Mouse (Mus musculus) c-Kit-positive CD71-negative TER-119-negative erythroid progenitor cells, embryonic 14.5 days (primary cell): ENCODE data around the gene Ggcx.

Experiments
- DNase-seq: peaks from one replicate; pipeline ENCODE4 v3.0.0-alpha.2; 2013; ENCODE audit warnings: low read depth

The Ggcx gene

DNA sequence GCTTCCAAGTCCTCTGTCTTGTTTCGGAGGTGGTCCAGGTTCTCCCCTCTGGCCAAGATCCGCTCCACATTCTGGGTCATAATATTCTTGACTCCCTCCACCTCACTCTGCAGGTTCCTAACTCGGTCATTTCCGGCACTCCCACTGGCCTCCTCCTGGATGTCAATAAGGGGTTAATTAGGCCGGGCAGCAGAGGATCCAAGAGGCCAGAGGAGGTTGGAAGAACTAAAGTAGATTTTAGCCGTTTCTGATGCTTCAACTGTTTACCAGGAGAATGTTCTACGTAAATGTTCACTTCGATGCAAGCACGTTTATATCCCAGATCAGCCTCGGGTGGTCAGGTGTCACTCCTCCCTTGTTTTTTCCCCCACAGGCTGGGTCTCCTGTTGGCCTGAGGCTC lies 25.8 kb upstream of the Ggcx start:
- no peak for DNase-seq

DNA sequence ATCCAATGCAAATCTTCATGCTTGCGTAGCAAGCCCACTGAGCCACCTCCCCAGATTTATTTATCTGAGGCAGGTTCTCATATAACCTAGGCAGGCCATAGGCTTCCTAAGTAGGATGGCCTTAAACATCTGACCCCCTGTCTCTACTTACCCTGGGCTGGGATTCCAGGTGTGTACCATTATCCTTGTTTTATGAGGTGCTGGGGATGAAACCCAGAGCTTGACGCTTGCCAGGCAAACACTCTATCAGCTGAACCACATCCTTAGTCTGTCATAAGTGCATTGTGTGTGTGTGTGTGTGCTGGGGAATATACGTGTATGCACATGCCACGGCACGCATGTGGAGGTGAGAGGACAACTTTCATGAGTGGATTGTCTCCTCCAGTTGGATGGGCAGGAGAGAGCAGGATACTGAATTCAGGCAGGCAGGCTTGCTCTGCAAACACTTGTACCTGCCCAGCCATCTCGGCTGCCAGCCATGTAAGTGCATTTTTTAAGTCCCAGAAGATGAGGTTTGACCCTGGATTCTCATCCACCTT lies 25.2 kb upstream of the Ggcx start:
- DNase-seq: no peak

DNA sequence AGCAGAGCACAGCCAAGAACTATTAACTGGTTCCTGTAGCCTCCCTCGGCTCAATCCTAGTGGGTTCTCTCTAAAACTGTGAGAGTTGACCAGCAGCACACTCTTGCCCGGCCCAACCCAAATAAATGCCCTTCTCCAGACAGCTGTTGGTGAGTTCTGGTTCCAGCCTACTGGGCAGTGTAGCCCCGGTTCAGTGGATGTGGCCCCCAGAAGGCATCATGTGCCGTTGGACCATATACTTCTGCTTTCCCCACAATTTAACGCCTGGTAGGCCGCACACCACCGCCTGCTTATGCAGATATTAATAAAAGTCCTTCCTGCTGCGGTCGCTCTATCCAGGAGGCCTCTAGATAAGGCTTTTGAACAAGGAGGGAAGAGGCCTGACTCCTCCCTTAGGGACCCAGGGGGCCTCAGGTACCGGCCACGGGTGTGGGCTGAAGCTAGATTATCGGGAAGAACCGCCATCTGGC lies 24.6 kb upstream of the Ggcx start:
- DNase-seq: no peak

DNA sequence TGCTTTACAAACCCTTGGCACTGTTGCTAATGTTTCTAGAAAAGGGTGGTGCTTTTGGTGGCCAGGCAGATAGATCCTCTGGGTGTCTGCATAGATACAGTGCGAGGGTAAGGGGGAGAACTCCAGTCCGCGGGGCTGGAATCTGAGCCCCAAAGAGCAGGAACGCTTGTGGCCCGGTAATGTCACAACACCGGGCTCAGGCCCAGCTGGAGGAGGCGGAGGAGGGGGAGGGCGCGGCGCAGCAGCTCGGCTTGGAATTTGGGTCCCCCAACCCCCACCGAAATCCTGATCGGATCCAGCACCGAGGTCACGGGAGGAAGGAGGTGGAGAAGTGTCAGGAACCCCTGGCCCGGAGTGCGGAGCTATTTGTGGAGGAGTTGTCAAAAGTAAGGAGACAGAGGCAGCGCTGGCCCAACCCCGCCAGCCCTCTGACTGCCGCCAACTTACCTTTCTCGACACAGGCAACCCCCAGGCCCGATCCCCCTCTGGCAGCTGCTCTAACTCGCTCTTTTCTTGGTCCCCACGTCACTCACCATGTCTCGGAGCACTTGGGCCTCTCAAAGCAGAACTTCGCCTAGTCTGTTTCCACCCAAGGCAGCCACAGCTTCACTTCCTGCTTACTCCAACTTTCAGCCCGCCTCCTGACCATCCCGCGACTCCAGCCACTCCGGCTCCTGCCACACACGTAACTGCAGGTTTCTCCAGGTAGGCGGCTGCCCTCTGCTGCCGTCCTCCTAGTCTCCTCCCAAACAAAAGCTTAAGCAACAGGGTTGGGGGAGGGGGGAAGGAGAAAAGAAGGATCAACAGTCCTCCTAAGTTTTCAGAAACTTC lies 24.0 kb upstream of the Ggcx start, which contains the start of gene Vamp8:
TSS of gene Vamp8 (minus strand) at position 763 of the 831 bp plus-strand sequence.
- no peak for DNase-seq

DNA sequence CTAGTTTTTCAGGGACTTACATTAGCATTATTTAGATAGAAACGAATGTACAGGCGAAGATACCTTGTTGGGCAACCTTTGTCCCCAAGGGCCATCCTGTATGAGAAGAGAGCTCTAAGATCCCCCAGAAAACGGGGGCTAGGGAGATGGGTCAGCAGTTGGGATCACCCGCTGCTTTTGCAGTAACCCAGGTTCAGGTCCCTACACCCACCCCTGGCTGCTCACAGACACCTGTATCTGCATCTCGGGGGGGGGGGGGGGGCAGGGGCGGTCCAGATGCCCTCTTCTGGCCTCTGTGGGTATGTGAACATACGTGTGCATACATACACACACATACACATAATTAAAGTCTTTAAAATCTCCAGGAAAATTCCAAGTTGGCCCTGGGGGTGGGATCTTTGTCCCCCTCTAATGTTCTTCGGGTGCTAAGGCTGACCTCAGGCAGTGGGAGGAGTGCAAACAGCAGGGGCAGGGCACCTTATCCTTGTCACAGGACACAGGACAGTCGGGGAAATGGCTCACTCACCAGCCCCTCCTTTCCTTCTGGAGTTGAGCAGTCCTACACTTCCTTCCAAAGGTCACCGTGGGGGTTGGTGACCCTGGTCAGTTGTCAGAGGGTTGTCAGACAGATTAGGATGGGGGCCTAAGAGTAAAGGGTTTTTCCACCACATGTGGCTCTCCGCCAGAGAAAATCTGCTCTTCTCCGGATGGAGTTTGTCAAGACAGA lies 23.1 kb upstream of the Ggcx start:
- no peak for DNase-seq

DNA sequence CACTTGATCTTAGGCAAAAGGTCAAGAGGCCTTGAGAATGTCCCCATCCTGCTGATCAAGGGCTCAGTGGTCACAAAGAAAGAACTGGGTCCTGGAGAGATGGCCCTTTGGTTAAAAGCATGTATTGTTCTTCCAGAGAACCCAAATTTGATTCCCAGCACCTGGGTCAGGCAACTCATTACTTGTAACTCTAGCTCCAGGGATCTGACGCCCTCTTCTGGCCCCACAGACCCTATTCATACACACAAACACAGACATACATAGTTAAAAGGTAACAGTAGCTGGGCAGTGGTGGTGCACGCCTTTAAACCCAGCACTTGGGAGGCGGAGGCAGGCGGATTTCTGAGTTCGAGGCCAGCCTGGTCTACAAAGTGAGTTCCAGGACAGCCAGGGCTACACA lies 21.8 kb upstream of the Ggcx start:
- no peak for DNase-seq

DNA sequence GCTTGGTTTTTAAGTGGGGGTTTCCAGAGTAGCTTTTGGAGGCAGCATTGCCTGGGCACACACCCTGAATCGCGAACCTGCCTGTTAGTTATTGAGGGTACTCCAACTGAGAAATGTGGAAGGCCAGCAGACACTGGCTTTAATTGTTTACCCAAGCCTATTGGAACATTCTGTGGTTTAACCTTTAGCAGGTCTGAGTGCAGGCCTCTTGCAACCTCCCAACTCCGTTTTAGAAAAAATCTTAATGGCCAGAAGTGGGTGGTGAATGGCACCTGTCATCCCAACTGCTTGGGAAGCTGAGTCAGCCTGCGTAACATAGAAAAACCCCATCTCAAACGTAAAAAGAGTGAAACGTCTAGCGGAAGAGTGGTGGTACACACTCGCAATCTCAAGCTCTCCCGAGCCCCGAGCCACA lies 17.3 kb upstream of the Ggcx start:
- no peak for DNase-seq

DNA sequence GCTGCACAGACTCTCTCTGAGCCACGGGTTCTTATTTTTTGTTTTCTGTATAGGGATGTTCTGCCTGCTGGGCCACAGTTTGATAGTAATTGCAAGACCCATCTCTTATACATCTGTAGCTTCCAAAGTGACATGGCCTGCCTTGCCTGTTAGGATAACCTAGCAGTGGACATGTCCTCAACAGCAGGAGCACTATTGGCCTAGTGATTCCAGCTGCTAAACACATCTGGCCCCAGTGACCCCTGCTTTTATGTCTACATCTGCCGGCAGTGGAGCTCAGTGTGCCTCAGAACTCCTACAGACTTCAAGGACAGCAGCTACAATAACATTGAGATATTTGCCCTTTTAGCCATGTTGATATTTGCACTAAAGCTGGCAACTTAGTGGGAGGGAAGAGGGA lies 14.1 kb upstream of the Ggcx start:
- DNase-seq: no peak

DNA sequence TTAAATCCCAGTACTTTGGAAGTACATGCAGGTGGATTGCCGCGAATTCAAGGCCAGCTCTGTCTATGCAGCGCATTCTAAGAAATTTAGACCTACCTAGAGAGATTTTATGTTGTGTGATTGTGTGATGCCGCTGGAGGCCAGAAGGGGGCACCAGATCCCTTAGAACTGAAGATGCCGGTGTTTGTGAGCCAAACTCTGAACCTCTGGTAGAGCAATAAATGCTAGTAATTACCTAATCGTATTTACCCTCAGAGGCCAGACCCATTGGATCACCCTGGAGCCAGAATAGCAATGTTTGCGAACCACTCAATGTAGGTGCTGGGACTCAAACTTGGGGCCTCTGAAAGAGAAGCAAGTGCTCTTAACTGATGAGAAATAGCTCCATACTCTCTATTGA lies 12.2 kb upstream of the Ggcx start:
- DNase-seq: peak; percentile 78

DNA sequence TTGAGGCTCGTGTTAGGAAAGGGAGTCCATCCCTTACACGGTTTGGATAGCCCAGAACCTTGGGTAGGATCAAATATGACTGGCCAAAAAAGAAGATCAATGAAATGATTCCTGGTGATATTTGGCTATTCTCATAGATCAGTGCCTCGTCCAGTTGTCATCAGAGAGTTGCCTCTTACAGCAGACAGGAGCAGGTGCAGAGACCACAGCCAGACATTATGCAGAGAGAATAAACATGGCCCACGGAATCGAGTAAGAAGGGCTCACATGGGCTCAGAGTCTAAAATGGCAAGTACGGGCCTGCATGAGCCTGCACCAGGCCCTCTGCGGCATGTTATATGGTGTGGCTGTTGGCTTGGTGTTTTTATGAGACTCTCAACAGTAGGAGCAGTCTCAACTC lies 8.8 kb upstream of the Ggcx start:
- no peak for DNase-seq

DNA sequence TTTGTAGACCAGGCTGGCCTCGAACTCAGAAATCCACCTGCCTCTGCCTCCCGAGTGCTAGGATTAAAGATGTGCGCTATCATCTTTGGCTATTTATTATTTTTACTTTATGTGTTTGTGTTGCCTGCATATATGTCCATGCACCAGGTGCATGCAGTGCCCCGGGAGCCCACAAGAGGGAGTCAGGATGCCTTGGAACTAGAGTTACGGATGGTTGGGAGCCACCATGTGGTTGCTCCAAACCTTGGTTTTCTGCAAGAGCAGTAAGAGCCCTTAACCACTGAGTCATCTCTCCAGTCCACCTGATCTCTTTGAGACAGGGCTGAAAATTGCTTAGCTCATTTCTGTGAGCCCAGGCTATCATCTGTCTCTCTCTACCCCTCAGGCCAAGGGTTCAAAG lies 7.0 kb upstream of the Ggcx start:
- DNase-seq: peak; percentile 94

DNA sequence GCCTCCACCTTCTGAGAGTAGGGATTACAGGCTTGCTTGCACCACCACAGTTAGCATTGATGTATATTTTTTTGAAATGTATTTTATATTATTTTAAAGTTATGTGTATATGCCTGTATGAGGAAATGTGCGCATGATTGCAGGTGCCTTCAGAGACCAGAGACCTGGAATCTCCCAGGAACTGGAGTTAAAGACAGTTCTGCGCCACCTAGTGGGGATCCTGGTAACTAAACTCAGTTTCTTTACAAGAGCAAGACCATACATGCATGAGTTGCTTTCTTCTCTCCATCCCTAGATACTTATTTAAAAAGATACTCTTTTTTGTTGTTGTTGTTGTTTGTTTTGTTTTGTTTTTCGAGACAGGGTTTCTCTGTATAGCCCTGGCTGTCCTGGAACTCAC lies 4.5 kb upstream of the Ggcx start:
- peak; percentile 74 for DNase-seq

DNA sequence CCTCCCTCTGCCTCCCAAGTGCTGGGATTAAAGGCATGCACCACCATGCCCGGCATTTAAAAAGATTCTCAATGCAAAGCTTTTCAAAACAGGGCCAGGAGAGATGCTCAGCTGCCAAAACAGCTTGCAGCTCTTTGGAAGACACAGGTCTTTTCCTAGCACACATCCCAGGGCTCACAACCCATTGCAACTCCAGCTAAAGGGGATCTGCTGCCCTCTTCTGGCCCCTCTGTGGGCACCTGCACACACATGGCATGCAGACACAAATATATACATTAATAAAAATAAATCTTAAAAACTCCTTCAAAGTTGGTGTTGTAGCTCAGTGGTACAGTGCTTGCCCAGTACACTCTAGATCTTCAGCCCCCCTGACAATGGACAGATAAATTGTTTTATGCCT lies 4.1 kb upstream of the Ggcx start:
- no peak for DNase-seq

DNA sequence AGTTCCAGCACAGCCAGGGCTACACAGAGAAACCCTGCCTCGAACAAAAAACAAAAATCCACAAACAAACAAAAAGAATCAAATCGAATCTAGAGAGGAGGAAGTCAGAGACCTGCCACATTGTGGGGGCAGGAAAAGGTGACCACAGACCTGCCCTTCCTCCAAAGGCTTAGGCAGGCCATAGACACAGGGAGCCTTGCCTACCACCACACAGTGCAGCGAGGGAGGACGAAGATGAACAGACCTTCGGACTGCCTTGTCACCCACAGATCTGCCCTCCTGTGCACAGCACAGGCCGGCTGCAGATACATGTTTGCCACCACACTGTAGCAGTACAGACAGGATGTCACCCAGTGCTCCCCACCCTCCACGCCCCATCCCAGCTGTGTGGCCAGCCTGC lies 3.6 kb upstream of the Ggcx start:
- no peak for DNase-seq

DNA sequence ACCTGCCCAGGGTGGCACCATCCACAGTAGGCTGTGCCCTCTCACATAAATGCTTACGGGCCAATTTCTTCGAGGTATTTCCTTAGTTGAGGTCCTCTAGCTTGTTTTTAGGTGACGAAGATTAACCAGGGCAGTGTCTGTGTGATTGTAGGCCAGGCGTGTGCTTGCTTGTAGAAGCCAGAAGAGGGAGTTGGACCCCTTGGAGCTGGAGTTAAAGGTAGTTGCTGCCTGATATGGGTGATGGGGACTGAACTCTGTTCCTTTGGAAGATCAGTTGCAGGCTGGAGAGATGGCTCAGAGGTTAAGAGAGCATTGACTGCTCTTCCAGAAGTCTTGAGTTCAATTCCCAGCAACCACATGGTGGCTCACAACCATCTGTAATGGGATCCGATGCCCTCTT lies 1.1 kb downstream of the Ggcx start:
- DNase-seq: no peak

DNA sequence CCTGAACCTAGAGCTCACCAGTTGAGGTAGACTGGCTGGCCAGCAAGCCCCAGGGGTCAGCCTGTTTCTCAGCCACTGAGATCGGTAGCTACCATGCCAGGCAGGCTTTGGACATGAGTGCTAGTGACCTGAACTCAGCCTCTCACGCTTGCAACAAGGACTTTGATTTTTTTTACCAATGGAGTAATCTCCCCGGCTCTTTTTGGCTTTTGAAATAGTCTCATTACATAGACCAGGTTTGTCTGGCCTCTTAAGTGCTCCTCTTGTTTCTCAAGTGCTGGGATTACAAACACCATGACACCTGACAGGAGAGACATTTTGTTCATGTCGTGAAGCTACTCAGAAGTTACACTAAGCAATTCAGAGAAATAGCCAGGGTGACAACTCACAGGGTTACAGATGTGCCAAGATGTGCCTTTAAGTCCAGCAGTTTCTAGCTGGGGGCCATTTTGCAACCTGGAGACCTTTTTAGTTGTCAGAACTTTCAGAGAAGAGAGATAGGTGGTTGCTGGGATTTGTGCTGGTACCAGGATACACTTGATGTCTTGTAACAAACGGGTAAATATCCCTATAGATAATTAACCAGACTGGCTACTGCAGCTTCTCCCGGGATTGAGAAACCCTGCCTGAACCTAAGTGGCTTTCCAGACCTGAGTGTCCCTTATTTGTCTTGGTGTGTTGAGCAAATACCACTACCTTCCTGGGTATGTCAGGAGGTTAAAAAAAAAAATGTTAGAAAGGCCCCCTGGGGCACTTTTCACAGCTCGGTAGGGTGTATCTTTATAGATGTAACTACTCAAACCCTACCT lies 2.1 kb downstream of the Ggcx start:
- DNase-seq: no peak

DNA sequence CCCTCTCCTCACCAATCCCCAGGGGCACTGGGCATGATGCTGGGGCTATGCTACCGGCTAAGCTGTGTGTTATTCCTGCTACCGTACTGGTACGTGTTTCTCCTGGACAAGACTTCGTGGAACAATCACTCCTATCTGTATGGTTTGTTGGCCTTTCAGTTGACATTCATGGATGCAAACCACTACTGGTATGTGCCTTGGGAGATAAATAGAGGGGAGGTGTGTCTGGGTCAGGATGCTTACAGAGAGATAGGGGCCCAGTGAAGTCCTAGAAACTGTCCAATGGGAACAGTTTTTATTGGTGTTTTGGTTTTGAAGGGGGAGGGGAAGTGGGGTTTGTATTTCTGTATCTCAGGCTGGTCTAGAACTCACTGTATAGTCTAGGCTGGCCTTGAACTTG lies 4.2 kb downstream of the Ggcx start:
- DNase-seq: no peak

DNA sequence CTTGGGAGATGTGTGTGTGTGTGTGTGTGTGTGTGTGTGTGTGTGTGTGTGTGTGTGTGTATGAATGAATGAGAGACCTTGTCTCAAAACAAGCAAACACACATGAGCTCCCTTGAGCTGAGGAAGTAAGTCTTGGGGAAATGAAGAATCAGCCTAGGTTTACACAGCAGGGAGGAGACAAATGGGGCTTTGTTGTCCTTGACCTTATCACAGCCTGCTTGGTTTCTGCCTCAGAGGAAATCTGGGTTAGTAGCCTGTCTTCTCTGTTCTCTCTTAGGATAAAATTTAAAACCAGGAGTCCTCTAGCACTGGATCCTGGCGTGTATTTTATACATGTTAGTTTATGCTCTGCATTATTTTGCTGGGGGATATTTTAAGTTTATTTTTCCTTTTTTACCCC lies 5.7 kb downstream of the Ggcx start:
- DNase-seq: no peak

DNA sequence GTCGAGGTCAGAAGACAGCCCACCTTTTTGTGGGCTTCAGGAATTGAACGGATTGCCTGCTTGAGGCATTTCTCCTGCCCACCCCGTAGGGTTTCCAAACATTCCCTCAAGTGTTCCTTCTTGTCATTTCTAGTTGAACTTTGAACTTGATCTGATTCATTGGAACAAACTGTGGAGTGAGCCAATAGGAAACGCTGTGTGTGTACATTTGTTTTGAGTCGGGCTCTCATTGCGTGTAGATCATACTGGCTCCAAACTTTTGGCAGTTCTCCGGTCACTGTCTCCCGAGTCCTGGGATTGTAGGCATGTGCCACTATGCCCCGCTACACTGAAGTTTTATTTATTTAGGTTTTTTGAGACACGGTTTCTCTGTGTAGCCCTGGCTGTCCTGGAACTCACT lies 6.8 kb downstream of the Ggcx start:
- no peak for DNase-seq

DNA sequence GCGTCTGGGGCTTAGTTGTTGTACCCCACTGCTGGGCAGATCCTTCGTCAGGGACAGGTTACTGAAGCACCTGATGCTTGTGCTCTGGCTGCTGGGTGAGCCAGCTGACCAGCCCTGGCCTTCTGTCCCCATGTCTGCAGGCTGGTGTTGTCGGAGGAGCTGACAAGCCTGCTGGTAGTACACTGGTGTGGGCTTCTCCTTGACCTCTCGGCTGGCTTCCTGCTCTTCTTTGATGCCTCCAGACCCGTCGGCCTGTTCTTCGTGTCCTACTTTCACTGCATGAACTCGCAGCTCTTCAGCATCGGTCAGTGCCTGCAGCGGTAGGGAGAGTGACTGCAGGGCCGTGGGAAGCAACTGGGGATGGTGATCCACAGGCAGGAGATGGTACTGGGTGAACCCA lies 11.5 kb downstream of the Ggcx start:
- no peak for DNase-seq

DNA sequence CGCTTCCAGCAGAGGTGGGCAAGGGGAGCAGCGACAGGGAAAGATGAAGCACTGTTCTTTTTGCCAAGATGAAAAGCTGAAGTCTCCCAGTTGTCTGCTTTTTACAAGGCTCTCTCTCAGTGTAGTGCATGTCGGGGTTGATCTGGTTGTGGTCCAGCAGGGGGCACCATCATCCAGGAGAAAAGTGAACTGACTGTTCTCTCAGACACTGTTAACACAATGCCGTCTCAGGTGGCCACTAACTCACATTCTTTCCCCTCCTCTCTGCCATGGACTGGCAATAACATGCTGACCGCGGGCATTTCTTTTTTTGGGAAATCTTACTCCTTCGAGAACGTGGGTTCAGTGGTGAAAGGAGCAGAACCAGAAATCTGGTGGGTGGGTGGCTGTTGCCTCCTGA lies 13.9 kb downstream of the Ggcx start:
- peak; percentile 73 for DNase-seq

DNA sequence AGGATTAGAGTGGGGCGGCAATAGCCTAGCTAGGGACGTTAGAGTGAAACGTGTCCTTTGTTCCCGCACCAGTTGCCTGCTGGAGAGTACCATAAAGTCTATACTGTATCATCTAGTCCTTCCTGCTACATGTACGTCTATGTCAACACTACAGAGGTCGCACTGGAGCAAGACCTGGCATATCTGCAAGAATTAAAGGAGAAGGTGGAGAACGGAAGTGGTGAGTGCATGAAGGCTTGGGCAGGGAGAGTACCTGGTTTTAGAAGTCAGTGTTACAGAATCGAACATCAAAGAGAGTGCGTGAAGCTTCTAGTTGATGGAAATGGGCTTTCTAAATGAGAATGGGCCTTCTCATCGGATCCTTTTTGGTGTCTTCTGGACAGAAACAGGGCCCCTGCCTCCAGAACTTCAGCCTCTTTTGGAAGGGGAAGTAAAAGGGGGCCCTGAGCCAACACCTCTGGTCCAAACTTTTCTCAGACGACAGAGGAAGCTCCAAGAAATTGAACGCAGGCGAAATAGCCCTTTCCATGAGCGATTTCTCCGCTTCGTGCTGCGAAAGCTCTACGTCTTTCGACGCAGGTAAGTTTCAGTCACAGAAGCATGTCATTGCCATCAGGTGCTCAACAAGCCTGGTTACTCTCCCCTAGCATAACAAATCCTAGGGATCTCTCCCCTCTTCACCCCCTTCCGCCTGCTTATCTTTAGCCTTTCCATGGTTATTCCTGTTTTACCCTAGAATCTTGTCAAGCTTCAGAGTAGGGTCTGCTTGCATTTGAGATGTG lies 15.1 kb downstream of the Ggcx start:
- no peak for DNase-seq
